Mouse (Mus musculus) heart, embryonic 10.5 days (tissue): ENCODE measurements around the gene Coq10a. TPM values are rescaled to one million over a fixed set of nuclear protein-coding genes. Genes with fewer than 3 reads are reported as not detected.

Experiments
- DNase-seq: peaks from one replicate; pipeline ENCODE4 v3.0.0-alpha.2; 2017; ENCODE audit warnings: low spot score
- H3K27ac ChIP-seq: fragments of 300-500 bp; sonication (generic); 2 replicates; pipeline ENCODE4 v1.5.1; 2016; ENCODE audit warnings: mild to moderate bottlenecking
- H3K27me3 ChIP-seq: fragments of 300-500 bp; sonication (generic); 2 replicates; pipeline ENCODE4 v1.6.1; 2016; ENCODE audit warnings: mild to moderate bottlenecking; ENCODE audit not compliant: poor library complexity, insufficient read depth, severe bottlenecking
- H3K36me3 ChIP-seq: fragments of 300-500 bp; sonication (generic); 2 replicates; pipeline ENCODE4 v1.6.1; 2016; ENCODE audit warnings: mild to moderate bottlenecking, moderate library complexity
- H3K4me1 ChIP-seq: fragments of 300-500 bp; sonication (generic); 2 replicates; pipeline ENCODE4 v1.6.1; 2016; ENCODE audit warnings: mild to moderate bottlenecking
- H3K4me3 ChIP-seq: fragments of 300-500 bp; sonication (generic); 2 replicates; pipeline ENCODE4 v1.5.1; 2016; ENCODE audit warnings: mild to moderate bottlenecking, moderate library complexity
- H3K9me3 ChIP-seq: fragments of 300-500 bp; sonication (generic); 2 replicates; pipeline ENCODE4 v1.6.1; 2016; ENCODE audit warnings: mild to moderate bottlenecking, moderate library complexity
- WGBS: fragments of 180-500 bp; shearing (Covaris S2); methylation state at CpG from one replicate; pipeline ENCODE4 v1.1.7; 2016; 5-methylcytosine and 5-hydroxymethylcytosine counted together
- polyA plus RNA-seq: library from polyadenylated mRNA; unstranded; fragments of >200 nt; fragmentation: Nextera tagmentation; extraction: Ambion mirVana; gene quantifications from 2 replicates; pipeline ENCODE4 v1.2.1, GENCODE M21; 2016

Gene Coq10a
- polyA plus RNA-seq, 1 experiment from 2014 or later = 9.7 TPM

GRCm38 (mm10) chr10:128367899-128368401, 847 bp downstream of the Coq10a start:
- Histone ChIP-seq H3K9me3 (no peaks in the 10 kb centered on the region), H3K27ac (peak overlapping the region; percentile 86), H3K4me3 (peak overlapping the region; percentile 80), H3K4me1 (peaks cover 23% of the 10 kb centered on the region), H3K36me3 (peaks cover 19% of the 10 kb centered on the region), H3K27me3 (no peaks in the 10 kb centered on the region)
- 17% methylated on average over 19 of the region's 19 CpGs for WGBS
- no peak for DNase-seq

GRCm38 (mm10) chr10:128362568-128362967, 6.2 kb downstream of the Coq10a start:
- DNase-seq = no peak
- 53% methylated on average over 3 of the region's 3 CpGs for WGBS
- Histone ChIP-seq H3K27me3 (no peaks in the 10 kb centered on the region), H3K9me3 (no peaks in the 10 kb centered on the region), H3K27ac (no peak overlapping the region), H3K4me1 (peaks cover 2% of the 10 kb centered on the region; the same call in 1 of the 2 replicates), H3K36me3 (peaks cover 73% of the 10 kb centered on the region), H3K4me3 (no peak overlapping the region)

GRCm38 (mm10) chr10:128361836-128362235, 7.0 kb downstream of the Coq10a start:
- H3K9me3 ChIP-seq = no peaks in the 10 kb centered on the region
- no peaks in the 10 kb centered on the region for H3K4me1 ChIP-seq
- no peaks in the 10 kb centered on the region for H3K27me3 ChIP-seq
- H3K36me3 ChIP-seq = peaks cover 80% of the 10 kb centered on the region
- no peak for DNase-seq
- 84% methylated on average over 6 of the region's 6 CpGs for WGBS
- no peak overlapping the region for H3K4me3 ChIP-seq
- H3K27ac ChIP-seq = no peak overlapping the region

DNA sequence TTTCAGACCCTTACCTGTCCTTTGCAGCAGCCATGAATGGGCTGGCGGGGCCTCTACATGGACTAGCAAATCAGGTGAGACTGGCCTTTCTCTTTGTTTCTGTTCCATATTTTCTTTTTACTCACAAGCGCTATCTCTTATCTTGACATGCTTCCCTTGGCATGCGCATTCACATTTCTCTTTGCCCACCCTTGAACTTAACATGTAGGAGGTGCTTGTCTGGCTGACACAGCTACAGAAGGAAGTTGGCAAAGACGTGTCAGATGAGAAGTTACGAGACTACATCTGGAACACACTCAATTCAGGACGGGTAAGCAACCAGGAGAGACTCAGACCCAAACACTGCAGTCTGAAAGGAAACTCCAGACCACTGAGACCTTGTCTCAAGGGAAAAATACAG, 9.6 kb downstream of the Coq10a start:
- Histone ChIP-seq H3K27me3 (no peaks in the 10 kb centered on the region), H3K4me3 (no peak overlapping the region), H3K9me3 (no peaks in the 10 kb centered on the region), H3K36me3 (peaks cover 92% of the 10 kb centered on the region), H3K27ac (no peak overlapping the region), H3K4me1 (no peaks in the 10 kb centered on the region)
- 80% methylated on average over 6 of the region's 6 CpGs for WGBS
- DNase-seq = no peak

DNA sequence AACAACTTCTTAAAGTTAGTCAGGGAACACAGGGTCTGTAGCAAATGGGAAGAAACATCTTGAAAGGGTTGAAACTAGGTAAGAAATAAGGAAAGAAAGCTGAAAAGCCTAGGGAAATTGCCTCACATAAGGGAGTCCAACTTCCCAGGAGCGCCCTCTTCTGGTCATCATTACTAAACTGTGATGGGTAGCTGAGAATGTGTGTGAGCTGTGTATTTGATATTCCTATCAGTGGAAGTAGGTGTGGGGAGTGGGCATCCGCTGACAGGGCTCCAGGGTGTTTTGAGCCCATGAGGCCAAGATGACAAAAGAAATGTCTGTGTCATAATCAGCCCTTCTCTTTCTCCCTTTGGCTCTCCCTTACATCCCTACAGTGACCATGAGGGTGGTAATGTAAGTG, 10.0 kb downstream of the Coq10a start:
- no peak overlapping the region for H3K4me3 ChIP-seq
- no peaks in the 10 kb centered on the region for H3K9me3 ChIP-seq
- H3K27me3 ChIP-seq = no peaks in the 10 kb centered on the region
- peaks cover 95% of the 10 kb centered on the region for H3K36me3 ChIP-seq
- no peaks in the 10 kb centered on the region for H3K4me1 ChIP-seq
- DNase-seq = no peak
- no peak overlapping the region for H3K27ac ChIP-seq
- WGBS = 47% methylated on average over 2 of the region's 2 CpGs

DNA sequence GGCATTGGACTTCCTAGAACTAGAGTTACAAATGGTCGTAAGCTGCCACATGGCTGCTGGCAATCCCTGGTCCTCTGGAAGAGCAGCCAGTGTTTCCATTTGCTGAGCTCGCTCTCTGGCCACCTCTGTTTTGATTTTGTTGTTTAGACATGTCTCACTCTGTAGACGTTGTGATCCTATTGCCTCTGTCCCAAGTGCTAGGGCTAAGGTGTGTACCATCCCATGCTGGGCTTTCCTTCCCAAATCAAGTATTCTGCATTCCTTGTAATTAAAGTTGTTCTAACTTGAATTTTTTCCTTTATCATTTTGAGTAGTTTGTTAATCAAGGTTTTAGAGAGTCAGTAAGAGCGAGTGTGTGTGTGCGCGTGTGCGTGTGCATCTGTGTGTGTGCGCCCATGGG, 21.3 kb downstream of the Coq10a start:
- H3K4me1 ChIP-seq = peaks cover 25% of the 10 kb centered on the region
- H3K27me3 ChIP-seq = no peaks in the 10 kb centered on the region
- DNase-seq = no peak
- no peak overlapping the region for H3K4me3 ChIP-seq
- H3K36me3 ChIP-seq = peaks cover 35% of the 10 kb centered on the region
- no peak overlapping the region for H3K27ac ChIP-seq
- 92% methylated on average over 8 of the region's 8 CpGs for WGBS
- no peaks in the 10 kb centered on the region for H3K9me3 ChIP-seq

GRCm38 (mm10) chr10:128344568-128345275, 24.1 kb downstream of the Coq10a start:
- Histone ChIP-seq H3K27ac (peak overlapping the region; percentile 67), H3K9me3 (no peaks in the 10 kb centered on the region), H3K27me3 (no peaks in the 10 kb centered on the region), H3K36me3 (peaks cover 15% of the 10 kb centered on the region; the same call in 1 of the 2 replicates), H3K4me1 (peaks cover 40% of the 10 kb centered on the region), H3K4me3 (peak overlapping the region; percentile 43)
- WGBS = 23% methylated on average over 7 of the region's 7 CpGs
- DNase-seq = peak; percentile 96

DNA sequence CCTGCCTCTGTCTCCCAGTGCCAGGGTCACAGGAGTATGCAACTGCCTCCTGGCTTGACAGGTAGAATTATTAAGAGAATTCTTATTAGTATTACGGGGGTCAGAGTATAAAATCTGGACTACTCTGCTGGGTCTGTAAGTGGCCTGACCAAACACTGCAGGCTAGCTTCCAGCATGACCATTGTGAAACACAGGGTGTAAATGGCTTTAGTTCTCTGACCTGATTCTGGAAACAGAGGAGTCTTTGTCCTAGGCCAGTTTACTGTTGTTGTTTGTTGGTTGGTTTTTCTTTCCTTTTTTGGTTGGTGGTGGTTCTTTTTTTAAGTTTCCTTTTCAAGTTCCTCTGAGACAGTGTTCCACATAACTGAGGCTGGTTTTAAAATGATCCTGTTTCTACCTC, 25.4 kb downstream of the Coq10a start:
- no peaks in the 10 kb centered on the region for H3K27me3 ChIP-seq
- H3K9me3 ChIP-seq = no peaks in the 10 kb centered on the region
- WGBS = 84% methylated on average over 1 of the region's 1 CpGs
- no peak for DNase-seq
- H3K4me1 ChIP-seq = peaks cover 53% of the 10 kb centered on the region
- peaks cover 14% of the 10 kb centered on the region for H3K36me3 ChIP-seq
- no peak overlapping the region for H3K27ac ChIP-seq
- H3K4me3 ChIP-seq = no peak overlapping the region

DNA sequence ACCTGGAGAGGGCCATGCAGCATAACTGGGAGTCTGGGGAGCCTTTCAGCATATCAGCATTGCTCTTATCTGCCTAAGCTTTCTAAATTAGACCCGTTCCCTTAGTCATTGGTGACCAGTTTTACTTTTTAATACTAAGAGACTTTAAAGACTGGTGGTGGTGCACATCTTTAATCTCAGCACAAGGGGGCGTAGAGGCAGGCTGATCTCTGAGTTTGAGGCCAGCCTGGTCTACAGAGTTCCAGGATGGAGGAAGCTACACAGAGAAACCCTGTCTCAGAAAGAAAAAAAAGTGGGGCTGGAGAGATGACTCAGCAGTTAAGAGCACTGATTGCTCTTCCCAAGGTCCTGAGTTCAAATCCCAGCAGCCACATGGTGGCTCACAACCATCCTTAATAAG, 28.5 kb downstream of the Coq10a start:
- WGBS = 59% methylated on average over 2 of the region's 2 CpGs
- Histone ChIP-seq H3K36me3 (peaks cover 14% of the 10 kb centered on the region), H3K4me3 (no peak overlapping the region; the same call in 1 of the 2 replicates), H3K27ac (no peak overlapping the region), H3K9me3 (no peaks in the 10 kb centered on the region), H3K4me1 (peaks cover 66% of the 10 kb centered on the region), H3K27me3 (no peaks in the 10 kb centered on the region)
- DNase-seq = no peak

DNA sequence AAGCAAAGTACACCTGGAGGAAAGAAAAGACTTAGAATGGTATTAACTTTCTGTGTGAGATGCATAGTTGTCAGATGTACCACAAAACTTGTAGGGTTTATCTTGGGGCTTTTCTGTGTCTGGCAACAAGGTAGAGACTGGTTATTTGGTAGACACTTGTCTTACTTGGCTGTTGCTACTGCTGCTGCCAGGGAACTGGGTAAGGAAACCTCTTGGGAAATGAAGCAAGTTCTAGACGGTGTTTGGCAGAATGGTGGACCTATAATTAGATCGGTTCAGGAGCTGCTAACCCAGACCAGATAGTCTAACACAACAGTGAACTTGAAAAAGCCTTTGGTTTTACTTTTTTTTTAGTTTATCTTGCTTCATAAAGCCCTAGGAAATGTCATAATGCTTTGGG, 29.8 kb downstream of the Coq10a start:
- Histone ChIP-seq H3K9me3 (no peaks in the 10 kb centered on the region), H3K4me3 (peak overlapping the region; percentile 84), H3K4me1 (peaks cover 55% of the 10 kb centered on the region), H3K27me3 (no peaks in the 10 kb centered on the region), H3K36me3 (peaks cover 14% of the 10 kb centered on the region), H3K27ac (peak overlapping the region; percentile 98; the same call in 1 of the 2 replicates)
- 51% methylated on average over 2 of the region's 2 CpGs for WGBS
- DNase-seq = no peak

- WGBS = 19% methylated on average over 5 of the region's 5 CpGs
- Histone ChIP-seq H3K27me3 (no peaks in the 10 kb centered on the region), H3K4me3 (peak overlapping the region; percentile 84), H3K4me1 (peaks cover 52% of the 10 kb centered on the region), H3K9me3 (no peaks in the 10 kb centered on the region), H3K36me3 (peaks cover 14% of the 10 kb centered on the region), H3K27ac (peak overlapping the region; percentile 98)
- peak; percentile 74 for DNase-seq
Observed at GRCm38 (mm10) chr10:128338415-128338814, 30.4 kb downstream of the Coq10a start.

- H3K27me3 ChIP-seq = no peaks in the 10 kb centered on the region
- peaks cover 49% of the 10 kb centered on the region for H3K4me1 ChIP-seq
- H3K9me3 ChIP-seq = no peaks in the 10 kb centered on the region
- H3K4me3 ChIP-seq = peak within 1 kb of the TSS; percentile 84
- H3K27ac ChIP-seq = peak within 1 kb of the TSS; percentile 98
- DNase-seq = peak; percentile 99
- H3K36me3 ChIP-seq = peaks cover 12% of the 10 kb centered on the region
- 2% methylated on average over 61 of the region's 61 CpGs for WGBS
Observed at GRCm38 (mm10) chr10:128337306-128338181, 31.3 kb downstream of the Coq10a start, which contains the start of gene Cs. Cs (plus strand) TSS chr10:128337734.

- Histone ChIP-seq H3K36me3 (peaks cover 12% of the 10 kb centered on the region), H3K27ac (peak overlapping the region; percentile 98), H3K27me3 (no peaks in the 10 kb centered on the region), H3K9me3 (no peaks in the 10 kb centered on the region), H3K4me1 (peaks cover 47% of the 10 kb centered on the region), H3K4me3 (peak overlapping the region; percentile 84)
- no peak for DNase-seq
- whole genome bisulfite sequencing = 66% methylated on average over 3 of the region's 3 CpGs
Observed at GRCm38 (mm10) chr10:128336597-128336996, 32.2 kb downstream of the Coq10a start.
